Mouse (Mus musculus) liver, embryonic 13.5 days (tissue): ENCODE results near the gene Hoxb7. TPM values are rescaled to one million over a fixed set of nuclear protein-coding genes. Genes with fewer than 3 reads are reported as not detected.
A peak's percentile ranks its signal among the peaks of the same experiment; 100 is the strongest.

Source experiments
- ATAC-seq: fragments of 200-750 bp; cut with Nextera tagmentation; 2 replicates; pipeline ENCODE4 v1.8.0; 2017; ENCODE audit warnings: low read depth, mild to moderate bottlenecking, moderate number of reproducible peaks, moderate library complexity
- DNase-seq: peaks from one replicate; pipeline ENCODE4 v3.0.0; 2022
- H3K27ac ChIP-seq: fragments of 300-500 bp; sonication (generic); 2 replicates; pipeline ENCODE4 v1.5.1; 2015; ENCODE audit warnings: moderate library complexity, mild to moderate bottlenecking, inconsistent platforms
- H3K27me3 ChIP-seq: fragments of 300-500 bp; sonication (generic); 2 replicates; pipeline ENCODE4 v1.6.1; 2015; ENCODE audit warnings: mild to moderate bottlenecking, inconsistent platforms
- H3K36me3 ChIP-seq: fragments of 300-500 bp; sonication (generic); 2 replicates; pipeline ENCODE4 v1.6.1; 2015; ENCODE audit warnings: mild to moderate bottlenecking, inconsistent platforms
- H3K4me1 ChIP-seq: fragments of 300-500 bp; sonication (generic); replicated peaks from 2 replicates; pipeline ENCODE4 v1.6.1; 2015; ENCODE audit warnings: inconsistent platforms
- H3K4me2 ChIP-seq: fragments of 300-500 bp; sonication (generic); 2 replicates; pipeline ENCODE4 v1.6.1; 2015; ENCODE audit warnings: inconsistent platforms, mild to moderate bottlenecking, moderate library complexity
- H3K4me3 ChIP-seq: fragments of 300-500 bp; sonication (generic); replicated peaks from 2 replicates; pipeline ENCODE4 v1.5.1; 2015; ENCODE audit warnings: mild to moderate bottlenecking, inconsistent platforms
- H3K9ac ChIP-seq: fragments of 300-500 bp; sonication (generic); 2 replicates; pipeline ENCODE4 v1.6.1; 2015; ENCODE audit warnings: mild to moderate bottlenecking, inconsistent platforms
- H3K9me3 ChIP-seq: fragments of 300-500 bp; sonication (generic); replicated peaks from 2 replicates; pipeline ENCODE4 v1.6.1; 2016; ENCODE audit warnings: inconsistent platforms
- WGBS: fragments of 180-500 bp; shearing (Covaris S2); methylation state at CpG from one replicate; pipeline ENCODE4 v1.1.7; 2015; ENCODE audit not compliant: insufficient replicate concordance; 5-methylcytosine and 5-hydroxymethylcytosine counted together
- polyA plus RNA-seq: library from polyadenylated mRNA; unstranded; fragments of >200 nt; fragmentation: Nextera tagmentation; extraction: Ambion mirVana; gene quantifications from 2 replicates; pipeline ENCODE4 v1.2.1, GENCODE M21; 2015

Hoxb7 gene
- polyA plus RNA-seq, result 0.16 and 0.32 TPM in 2 replicates

GRCm38 (mm10) chr11:96285771-96286738 lies at the start of gene Hoxb7:
Gene Hoxb7, plus strand, starts transcription at chr11:96286623.
- ATAC-seq (no peak), DNase-seq (no peak)
- Histone ChIP-seq H3K4me1 (peaks cover 11% of the 10 kb centered on the region), H3K9ac (no peak within 1 kb of the TSS), H3K27ac (no peak within 1 kb of the TSS), H3K27me3 (peaks cover 100% of the 10 kb centered on the region), H3K4me2 (peak within 1 kb of the TSS; percentile 50), H3K9me3 (no peaks in the 10 kb centered on the region), H3K36me3 (no peaks in the 10 kb centered on the region), H3K4me3 (peak within 1 kb of the TSS; percentile 36)
- 2% methylated on average over 43 of the region's 43 CpGs for WGBS

DNA sequence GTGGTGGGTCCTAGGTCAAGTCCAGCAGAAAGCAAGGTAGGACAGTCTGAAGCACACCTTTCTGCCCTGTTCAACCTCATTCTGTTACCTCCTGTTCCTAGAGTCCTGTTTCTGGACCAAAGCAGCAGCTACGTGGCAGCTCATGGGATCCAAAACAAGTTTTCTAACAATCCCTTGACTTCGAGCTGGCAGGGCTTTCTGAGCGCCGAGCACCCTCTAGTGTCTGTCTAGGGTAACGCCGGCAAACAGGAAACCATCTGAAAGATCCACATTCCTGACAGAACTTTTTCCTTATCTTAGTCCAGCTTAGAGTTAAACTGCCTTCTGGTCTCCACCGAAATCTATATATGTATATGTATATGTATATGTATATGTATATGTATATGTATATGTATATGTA lies 46.2 kb upstream of the Hoxb7 start:
- H3K9me3 ChIP-seq, result no peaks in the 10 kb centered on the region
- no peak for ATAC-seq
- WGBS, result 4% methylated on average over 7 of the region's 7 CpGs

DNA sequence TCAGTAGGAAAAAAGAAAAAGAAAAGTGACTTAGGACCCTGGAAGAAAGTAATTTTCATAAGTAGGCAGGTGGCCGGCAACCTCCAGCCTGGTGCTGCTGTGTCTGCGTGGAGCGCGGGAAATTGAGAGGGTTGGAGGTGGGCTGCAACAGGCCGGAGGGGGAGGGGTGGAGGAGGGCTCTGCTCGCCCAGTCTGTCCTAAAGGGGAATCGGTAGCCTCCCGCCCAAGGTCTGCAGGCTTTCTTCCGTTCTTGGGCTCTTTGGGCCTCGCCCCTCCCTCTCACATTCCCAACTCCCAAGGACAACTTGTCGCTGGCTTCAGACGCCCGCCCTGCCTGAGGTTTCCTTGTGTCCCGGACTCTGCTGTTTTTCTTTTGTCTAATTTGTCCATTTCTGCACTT lies 35.5 kb upstream of the Hoxb7 start:
- H3K9ac ChIP-seq, result no peak overlapping the region
- H3K4me2 ChIP-seq, result no peak overlapping the region
- peaks cover 85% of the 10 kb centered on the region for H3K27me3 ChIP-seq
- H3K36me3 ChIP-seq, result no peaks in the 10 kb centered on the region
- no peak for ATAC-seq
- no peak for DNase-seq
- WGBS, result 1% methylated on average over 14 of the region's 14 CpGs
- H3K9me3 ChIP-seq, result no peaks in the 10 kb centered on the region
- no peaks in the 10 kb centered on the region for H3K4me1 ChIP-seq
- no peak overlapping the region for H3K4me3 ChIP-seq
- no peak overlapping the region for H3K27ac ChIP-seq

More for the DNA sequence above, 46.2 kb upstream of the Hoxb7 start:
- H3K4me1 ChIP-seq, result no peaks in the 10 kb centered on the region
- H3K9ac ChIP-seq, result no peak overlapping the region
- no peaks in the 10 kb centered on the region for H3K36me3 ChIP-seq
- no peak overlapping the region for H3K4me3 ChIP-seq
- H3K4me2 ChIP-seq, result no peak overlapping the region
- H3K27ac ChIP-seq, result no peak overlapping the region
- peaks cover 37% of the 10 kb centered on the region for H3K27me3 ChIP-seq
- DNase-seq, result no peak

DNA sequence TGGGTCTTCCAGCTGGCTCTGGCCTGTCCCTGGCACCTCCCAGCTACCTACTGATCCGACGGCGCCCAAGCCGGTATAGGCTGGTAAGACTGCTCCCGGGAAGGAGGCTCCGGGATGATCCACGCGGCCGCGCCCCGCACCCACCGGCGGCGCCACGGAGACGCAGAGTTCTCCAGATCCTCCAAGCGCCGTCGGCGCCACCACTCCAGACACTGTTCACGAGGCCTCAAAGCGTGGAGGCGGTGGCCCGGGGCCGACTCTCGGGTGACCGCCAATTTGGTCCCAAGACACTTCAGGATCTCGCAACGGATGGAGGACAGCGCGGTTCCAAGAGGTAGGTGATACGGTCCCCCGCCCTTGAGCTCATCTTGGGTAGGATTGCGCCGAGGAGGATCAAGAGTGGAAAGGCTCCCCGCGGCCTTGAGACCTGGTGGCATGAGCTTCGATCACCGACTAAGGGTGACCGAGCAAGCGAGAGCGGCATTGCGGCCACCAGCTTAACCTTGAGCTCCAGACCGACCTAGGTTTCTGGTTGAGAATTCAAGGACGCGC lies 34.9 kb upstream of the Hoxb7 start:
- ATAC-seq, result no peak
- Histone ChIP-seq H3K36me3 (no peaks in the 10 kb centered on the region), H3K9me3 (no peaks in the 10 kb centered on the region), H3K9ac (no peak overlapping the region), H3K27ac (no peak overlapping the region), H3K4me2 (no peak overlapping the region), H3K4me3 (no peak overlapping the region), H3K4me1 (no peaks in the 10 kb centered on the region), H3K27me3 (peaks cover 90% of the 10 kb centered on the region)
- DNase-seq, result no peak
- 1% methylated on average over 46 of the region's 46 CpGs for WGBS

DNA sequence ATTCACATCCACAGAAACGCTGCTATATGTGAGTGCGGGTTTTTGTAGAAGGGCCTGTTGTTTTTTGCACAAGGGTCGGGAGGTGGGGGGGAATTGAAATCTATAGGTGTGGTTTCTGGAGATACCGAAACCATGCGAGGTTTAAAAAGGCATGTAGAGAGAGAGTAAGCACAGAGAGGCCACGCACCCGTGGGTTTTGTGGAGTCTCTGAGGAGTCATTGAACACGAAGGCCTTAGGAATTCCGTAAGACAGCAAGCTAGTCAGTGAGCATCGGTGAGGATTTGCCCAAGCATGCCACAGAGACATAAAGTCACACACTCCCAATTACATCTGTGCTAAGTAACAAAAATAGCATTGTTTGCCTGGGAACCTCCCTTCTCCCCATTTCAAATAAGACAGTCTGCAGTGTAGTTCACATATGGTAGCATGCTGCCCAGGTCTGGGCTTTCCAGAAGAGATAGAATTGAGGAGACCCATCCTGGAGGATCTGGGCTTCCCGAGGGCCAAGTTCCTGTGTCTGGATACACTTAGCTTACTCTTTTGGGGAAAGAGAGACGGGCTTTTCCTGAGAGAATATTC lies 33.8 kb upstream of the Hoxb7 start:
- Histone ChIP-seq H3K4me2 (no peak overlapping the region), H3K9ac (no peak overlapping the region), H3K27ac (no peak overlapping the region), H3K4me3 (no peak overlapping the region), H3K36me3 (no peaks in the 10 kb centered on the region), H3K4me1 (no peaks in the 10 kb centered on the region), H3K9me3 (no peaks in the 10 kb centered on the region), H3K27me3 (peaks cover 99% of the 10 kb centered on the region)
- ATAC-seq, result no peak
- DNase-seq, result no peak
- WGBS, result 6% methylated on average over 12 of the region's 12 CpGs

DNA sequence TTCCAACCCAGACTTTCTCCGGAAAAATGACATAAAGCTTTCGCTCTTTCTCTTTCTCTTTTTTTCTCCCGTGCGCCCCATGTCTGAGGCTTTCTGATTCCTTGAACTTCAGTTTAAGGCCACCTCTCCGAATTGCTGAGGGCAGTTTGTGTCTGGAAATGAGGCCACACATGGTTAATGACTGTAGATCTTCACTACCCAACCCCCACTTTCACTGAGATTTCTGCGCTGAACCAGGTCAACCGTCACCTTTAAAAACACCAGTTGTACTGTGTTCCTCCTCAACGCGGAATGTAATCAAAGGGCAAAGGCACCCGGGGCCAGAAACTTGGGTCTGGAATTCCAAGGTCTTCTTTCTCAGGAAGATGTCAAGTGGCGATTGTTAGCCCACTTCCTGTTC lies 32.2 kb upstream of the Hoxb7 start:
- Histone ChIP-seq H3K27me3 (peaks cover 99% of the 10 kb centered on the region), H3K9me3 (no peaks in the 10 kb centered on the region), H3K4me2 (no peak overlapping the region), H3K4me3 (no peak overlapping the region), H3K36me3 (no peaks in the 10 kb centered on the region), H3K27ac (no peak overlapping the region), H3K9ac (no peak overlapping the region), H3K4me1 (no peaks in the 10 kb centered on the region)
- 5% methylated on average over 11 of the region's 11 CpGs for whole genome bisulfite sequencing
- DNase-seq (no peak), ATAC-seq (no peak)

DNA sequence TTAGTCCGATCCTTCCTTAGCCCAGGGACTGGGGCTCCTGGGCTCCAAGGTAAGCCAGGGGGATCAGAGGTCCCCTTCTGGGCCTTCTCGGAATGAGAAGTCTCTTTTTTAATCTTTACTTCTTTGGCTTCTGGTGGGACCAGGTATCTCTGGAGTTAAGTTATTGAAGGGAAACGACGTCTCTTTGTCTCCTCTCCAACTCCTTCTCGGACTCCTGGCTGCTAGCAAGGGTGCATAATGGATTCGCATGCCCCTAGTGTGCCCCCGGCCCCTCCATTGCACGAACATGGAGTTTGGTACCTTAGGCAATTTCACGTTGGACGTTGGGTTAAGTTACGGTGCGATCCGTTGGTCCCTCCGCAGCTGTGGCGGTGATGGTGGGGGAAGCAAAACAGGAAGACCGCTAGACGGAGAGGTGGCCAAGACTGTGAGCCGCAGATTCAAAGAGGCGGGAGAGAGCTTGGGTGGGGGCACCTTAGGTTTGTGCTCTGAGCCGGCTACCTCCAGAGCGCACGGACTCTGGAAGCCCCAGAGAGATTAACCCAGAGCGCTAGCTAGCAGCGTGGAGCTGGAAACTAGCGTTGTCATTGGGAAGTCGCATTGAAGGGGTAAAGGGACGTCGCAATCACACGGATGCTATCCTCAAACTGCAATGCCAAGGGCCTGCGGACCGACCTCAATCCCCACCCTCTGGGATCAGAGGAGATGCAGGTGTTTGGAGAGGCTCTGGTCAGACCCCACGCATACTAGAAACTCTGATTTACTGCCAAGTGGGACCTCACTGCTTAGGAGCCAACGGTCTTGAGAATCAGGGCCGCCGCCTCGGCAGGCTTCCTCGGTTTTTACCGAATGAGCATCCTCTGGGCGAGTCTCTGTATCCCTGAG lies 31.1 kb upstream of the Hoxb7 start:
- WGBS, result 2% methylated on average over 39 of the region's 39 CpGs
- H3K4me2 ChIP-seq, result no peak overlapping the region

DNA sequence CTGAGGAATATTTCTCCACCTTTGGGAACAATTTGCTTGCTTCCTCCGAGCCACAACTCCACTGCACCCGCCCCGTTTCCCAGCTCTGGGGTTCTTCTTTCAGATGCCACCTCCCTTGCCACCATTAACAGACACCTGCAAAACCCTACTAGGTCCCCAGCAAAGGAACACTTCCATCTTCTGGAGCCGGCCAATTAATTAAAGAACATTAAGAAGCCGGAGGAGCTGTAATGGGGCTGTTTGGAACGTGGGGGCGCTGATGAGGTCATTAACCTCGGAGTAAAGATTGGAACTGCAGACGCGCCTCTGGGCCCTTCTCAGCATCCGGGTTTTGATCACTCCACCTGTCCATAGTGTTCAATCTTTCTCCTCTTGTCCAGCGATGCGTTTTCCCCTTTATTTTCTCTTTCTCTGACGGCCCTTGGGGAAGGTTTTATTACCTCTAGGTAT lies 30.4 kb upstream of the Hoxb7 start:
- no peak overlapping the region for H3K27ac ChIP-seq
- no peak for DNase-seq
- no peak for ATAC-seq
- H3K36me3 ChIP-seq, result no peaks in the 10 kb centered on the region
- H3K4me3 ChIP-seq, result no peak overlapping the region
- no peak overlapping the region for H3K4me2 ChIP-seq
- WGBS, result 7% methylated on average over 14 of the region's 14 CpGs
- peaks cover 99% of the 10 kb centered on the region for H3K27me3 ChIP-seq
- no peaks in the 10 kb centered on the region for H3K9me3 ChIP-seq
- H3K4me1 ChIP-seq, result no peaks in the 10 kb centered on the region
- H3K9ac ChIP-seq, result no peak overlapping the region

More for the DNA sequence above, 31.1 kb upstream of the Hoxb7 start:
- ATAC-seq, result no peak
- H3K9ac ChIP-seq, result no peak overlapping the region
- no peaks in the 10 kb centered on the region for H3K4me1 ChIP-seq
- H3K27ac ChIP-seq, result no peak overlapping the region
- H3K9me3 ChIP-seq, result no peaks in the 10 kb centered on the region
- H3K27me3 ChIP-seq, result peaks cover 99% of the 10 kb centered on the region
- no peak overlapping the region for H3K4me3 ChIP-seq
- DNase-seq, result no peak
- H3K36me3 ChIP-seq, result no peaks in the 10 kb centered on the region

DNA sequence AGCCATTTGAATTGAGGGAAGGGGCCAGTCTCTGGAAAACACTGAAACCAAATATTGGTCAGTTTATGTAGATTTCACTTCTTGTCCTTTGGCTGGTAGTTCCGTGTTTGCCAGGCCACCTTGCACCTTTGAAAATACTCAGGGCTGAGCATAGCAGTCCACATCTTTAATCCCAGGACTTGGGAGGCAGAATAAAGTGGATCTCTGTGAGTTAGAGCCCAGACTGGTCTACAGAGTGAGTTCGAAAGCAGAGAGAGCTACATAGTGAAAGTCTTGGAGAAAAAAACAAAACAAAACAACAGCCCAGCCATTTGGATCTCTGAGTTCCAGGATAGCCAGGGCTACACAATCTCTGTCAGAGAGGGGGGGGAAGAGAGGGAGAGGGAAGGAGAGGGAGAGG lies 29.3 kb upstream of the Hoxb7 start:
- Histone ChIP-seq H3K4me3 (no peak overlapping the region), H3K36me3 (no peaks in the 10 kb centered on the region), H3K27ac (no peak overlapping the region), H3K9me3 (no peaks in the 10 kb centered on the region), H3K4me2 (no peak overlapping the region), H3K27me3 (peaks cover 99% of the 10 kb centered on the region), H3K4me1 (no peaks in the 10 kb centered on the region), H3K9ac (no peak overlapping the region)
- no peak for DNase-seq
- no peak for ATAC-seq
- 19% methylated on average over 2 of the region's 2 CpGs for WGBS

- no peak for DNase-seq
- no peak overlapping the region for H3K4me3 ChIP-seq
- 9% methylated on average over 2 of the region's 2 CpGs for WGBS
Observed at GRCm38 (mm10) chr11:96259038-96259437, 27.4 kb upstream of the Hoxb7 start.

GRCm38 (mm10) chr11:96259511-96259910 lies 26.9 kb upstream of the Hoxb7 start:
- no peaks in the 10 kb centered on the region for H3K36me3 ChIP-seq
- H3K4me3 ChIP-seq, result no peak overlapping the region
- ATAC-seq (no peak), DNase-seq (no peak)
- WGBS, result 4% methylated on average over 1 of the region's 1 CpGs
- no peaks in the 10 kb centered on the region for H3K9me3 ChIP-seq
- H3K9ac ChIP-seq, result no peak overlapping the region
- peaks cover 99% of the 10 kb centered on the region for H3K27me3 ChIP-seq
- H3K4me1 ChIP-seq, result no peaks in the 10 kb centered on the region
- H3K4me2 ChIP-seq, result no peak overlapping the region
- H3K27ac ChIP-seq, result no peak overlapping the region

More at GRCm38 (mm10) chr11:96259038-96259437, 27.4 kb upstream of the Hoxb7 start:
- no peaks in the 10 kb centered on the region for H3K4me1 ChIP-seq
- no peak overlapping the region for H3K4me2 ChIP-seq
- no peak for ATAC-seq
- H3K36me3 ChIP-seq, result no peaks in the 10 kb centered on the region
- H3K9ac ChIP-seq, result no peak overlapping the region
- H3K27ac ChIP-seq, result no peak overlapping the region
- peaks cover 99% of the 10 kb centered on the region for H3K27me3 ChIP-seq
- H3K9me3 ChIP-seq, result no peaks in the 10 kb centered on the region
